Mouse (Mus musculus) left cerebral cortex, postnatal 25 days (tissue): ENCODE results near the gene Zfp488. TPM values are rescaled to one million over a fixed set of nuclear protein-coding genes. Genes with fewer than 3 reads are reported as not detected.
A peak's percentile ranks its signal among the peaks of the same experiment; 100 is the strongest.

ENCODE experiments used
- DNase-seq, 2 experiments: peaks; one replicate each; pipeline ENCODE4 v3.0.0; 2022; ENCODE audit warnings: low spot score in 2 of 2, mixed read lengths in 1 of 2
- intact Hi-C: fragments of 180-260 bp; cut with DNase I; formaldehyde crosslinking; loops from one replicate; pipeline ENCODE4 v1.15.1; 2025
- total RNA-seq, 2 experiments: library from RNA; stranded (reverse); gene quantifications; 2 replicates each; pipeline ENCODE4 v1.2.3; 2021

Gene Zfp488
- total RNA-seq, result 1 to 10 TPM; 3.5 to 4.8 TPM

- intact Hi-C loops, result no loop called here
- no peak for DNase-seq
Measured at GRCm38 (mm10) chr14:33978604-33979059, at the start of gene Zfp488. Zfp488 (minus strand) TSS chr14:33978764.

- DNase-seq, result no peak
- intact Hi-C loops, result no loop called here
Measured at GRCm38 (mm10) chr14:34026710-34027109, 48.1 kb upstream of the Zfp488 start.

DNA sequence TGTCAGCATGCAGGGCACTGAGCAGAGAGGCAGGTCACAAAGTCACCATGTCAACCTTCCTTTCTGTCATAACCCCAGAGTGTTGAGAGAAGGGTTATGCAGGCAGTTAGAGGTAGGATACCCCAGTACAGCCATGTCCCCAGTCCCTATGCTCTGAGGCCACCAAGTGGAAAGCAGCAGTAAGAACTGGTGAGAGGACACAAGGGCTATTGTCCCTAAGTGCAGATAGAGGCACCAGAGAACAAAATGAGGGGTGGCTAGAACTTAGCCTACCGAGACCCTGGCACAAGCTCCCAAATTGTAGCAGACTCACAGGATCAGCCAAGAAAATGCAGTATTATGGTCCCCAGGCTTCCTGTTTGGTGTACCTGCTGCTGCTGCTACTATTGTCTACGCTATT is 38.4 kb upstream of the Zfp488 start:
- no peak for DNase-seq
- intact Hi-C loops, result no loop called here

DNA sequence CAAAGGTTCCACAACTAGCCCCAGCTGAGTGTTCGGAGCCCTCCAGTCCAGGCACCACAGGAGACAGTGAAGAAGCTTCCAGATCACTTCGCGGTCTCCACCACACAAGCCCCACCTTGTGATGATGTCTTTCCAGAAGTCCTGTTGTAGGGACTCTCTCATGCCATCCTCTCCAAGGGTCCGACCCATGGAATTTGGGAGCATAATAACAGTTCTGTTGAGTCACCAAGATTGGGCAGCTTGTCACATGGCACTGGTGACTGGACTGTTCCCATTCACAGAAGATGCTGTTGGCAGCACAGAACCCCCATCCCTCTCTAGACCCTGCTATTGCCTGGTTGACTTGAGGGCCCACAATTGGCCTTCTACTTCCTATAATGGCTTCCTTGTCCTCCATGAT is 37.8 kb upstream of the Zfp488 start, which contains the start of gene Gm5460:
Gene Gm5460, plus strand, starts transcription at position 378 of the 400 bp plus-strand sequence.
- DNase-seq, result no peak
- intact Hi-C loops, result no loop called here

GRCm38 (mm10) chr14:34015063-34015462 is 36.5 kb upstream of the Zfp488 start, which contains the start of gene Gm30083:
Gm30083 (minus strand) TSS chr14:34015182.
- DNase-seq, result no peak
- intact Hi-C loops, result no loop called here

- DNase-seq, result no peak
- intact Hi-C loops, result no loop called here
Measured at GRCm38 (mm10) chr14:34002358-34002757, 23.8 kb upstream of the Zfp488 start.

DNA sequence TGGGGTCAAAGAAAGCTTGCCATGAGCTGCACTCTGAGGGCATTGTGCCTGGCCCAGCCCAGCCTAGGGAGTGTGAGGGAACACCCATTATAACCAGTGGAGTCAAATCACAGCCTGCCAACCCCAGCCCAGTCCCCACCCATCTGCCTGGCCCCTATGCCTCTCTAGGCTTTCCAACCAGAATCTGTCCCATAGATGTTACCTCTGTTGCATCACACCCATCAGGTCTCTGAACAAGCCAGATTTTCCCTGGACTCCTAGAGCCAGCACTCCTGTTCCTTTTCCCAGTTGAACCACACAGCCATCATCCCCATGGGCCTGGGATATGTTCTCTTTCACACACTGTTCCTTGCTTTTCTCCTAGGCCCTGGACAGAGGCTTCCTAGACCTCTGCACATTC is 22.9 kb upstream of the Zfp488 start:
- intact Hi-C loops, result no loop called here
- no peak for DNase-seq

DNA sequence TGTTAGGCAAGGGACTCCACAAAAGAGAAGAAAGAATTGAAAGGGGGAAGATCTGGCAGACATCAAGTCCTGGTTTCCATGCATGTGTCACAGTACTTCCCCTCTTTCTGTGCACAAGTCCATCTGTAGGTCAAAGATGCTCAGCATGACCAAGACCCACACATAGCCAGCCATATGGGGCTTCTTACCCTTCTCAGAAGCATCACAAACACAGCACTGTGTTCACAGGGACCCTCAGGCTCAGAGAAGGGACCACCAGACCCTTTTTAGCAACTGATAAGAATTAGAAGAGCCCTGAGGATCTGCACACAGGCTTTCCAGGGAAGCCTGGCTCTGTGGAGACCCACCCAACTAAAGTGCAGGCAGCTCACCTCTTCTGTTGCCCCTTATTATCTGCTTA is 21.5 kb upstream of the Zfp488 start:
- no peak for DNase-seq
- intact Hi-C loops, result no loop called here

- DNase-seq, result no peak
- intact Hi-C loops, result no loop called here
Measured at GRCm38 (mm10) chr14:33997427-33997826, 18.9 kb upstream of the Zfp488 start.

GRCm38 (mm10) chr14:33993521-33994289 is 15.1 kb upstream of the Zfp488 start:
- intact Hi-C loops, result no loop called here
- no peak for DNase-seq

DNA sequence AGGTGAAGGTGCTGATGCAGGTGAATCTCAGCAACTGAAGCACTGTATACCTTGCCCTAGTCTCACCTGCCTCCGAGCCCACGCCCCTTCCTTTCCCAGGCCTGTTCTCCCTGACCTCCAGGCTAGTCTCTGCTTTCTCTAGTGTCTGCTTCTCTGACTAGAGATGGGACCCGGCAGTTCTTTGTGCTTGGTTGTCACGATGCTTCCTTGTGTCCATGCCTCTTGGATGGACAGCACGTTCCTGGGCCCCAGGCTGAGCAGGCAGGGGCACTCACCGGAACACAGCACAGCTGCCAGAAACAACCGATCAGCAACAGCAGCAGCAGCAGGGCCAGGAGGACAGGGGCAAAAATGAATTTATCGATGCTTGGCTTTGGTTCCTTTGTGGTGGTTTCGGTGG is 14.5 kb upstream of the Zfp488 start:
- intact Hi-C loops, result no loop called here
- no peak for DNase-seq

DNA sequence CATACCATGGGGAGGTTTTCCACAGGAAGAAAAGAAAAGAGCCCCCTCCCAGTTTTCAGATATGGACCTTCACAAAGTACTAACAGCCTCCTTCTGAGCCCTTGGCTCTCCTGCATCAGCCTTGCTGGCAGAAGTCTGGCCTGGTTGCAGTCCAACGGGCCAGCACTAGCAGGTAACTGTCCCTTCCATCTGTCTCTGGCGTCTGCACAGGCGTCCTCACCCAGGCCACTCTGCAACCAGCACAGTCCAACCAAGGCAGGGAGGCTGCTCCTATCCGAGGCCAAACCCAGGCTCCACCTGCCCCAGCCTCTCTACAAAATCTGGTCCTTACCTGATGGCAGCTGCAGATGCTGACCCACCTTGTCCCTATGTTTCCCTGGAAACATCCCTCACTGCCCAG is 13.4 kb upstream of the Zfp488 start:
- no peak for DNase-seq
- intact Hi-C loops, result no loop called here

GRCm38 (mm10) chr14:33989201-33989600 is 10.6 kb upstream of the Zfp488 start:
- intact Hi-C loops, result no loop called here
- no peak for DNase-seq

DNA sequence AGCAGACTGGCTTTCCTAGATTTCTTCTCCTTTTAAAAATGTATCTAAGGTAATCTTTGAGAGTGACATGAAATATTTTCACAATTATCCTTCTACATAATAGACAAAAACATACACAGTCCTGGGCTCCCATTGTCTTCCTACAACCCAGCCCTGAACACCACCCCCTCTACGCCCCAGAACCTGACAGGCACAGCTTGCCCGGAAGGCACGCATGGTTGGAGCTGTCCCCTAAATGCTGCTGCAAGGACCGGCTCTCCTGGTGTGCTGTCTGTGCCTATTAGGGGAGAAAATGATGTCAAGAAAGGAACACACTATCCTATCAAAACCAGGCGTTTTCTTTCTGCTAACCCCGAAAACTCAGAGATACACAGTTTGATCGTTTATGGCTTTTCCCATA is 816 bp downstream of the Zfp488 start:
- intact Hi-C loops, result no loop called here
- DNase-seq, result no peak

DNA sequence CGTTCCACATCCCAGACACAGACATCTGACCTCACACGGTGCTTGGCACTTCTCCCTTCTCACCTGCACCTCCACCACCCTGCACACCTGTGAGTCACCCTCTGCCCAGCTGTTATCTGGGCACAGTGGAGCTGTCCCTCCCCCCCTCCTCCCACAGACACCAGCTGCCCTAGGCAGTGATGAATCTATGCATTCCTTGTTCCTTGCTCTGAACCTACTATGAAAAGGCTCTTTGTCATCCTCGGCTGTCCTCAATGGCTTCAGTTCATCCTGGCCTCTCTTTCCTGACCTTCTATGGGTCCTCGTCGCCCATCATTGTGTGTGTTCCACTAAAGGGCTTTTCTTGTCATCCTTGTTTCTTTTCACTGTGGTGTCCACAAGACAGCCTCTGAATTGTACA is 3.8 kb downstream of the Zfp488 start:
- peak in 1 of 2 experiments; percentile 41 for DNase-seq
- intact Hi-C loops, result no loop called here

- intact Hi-C loops, result no loop called here
- DNase-seq, result no peak
Measured at GRCm38 (mm10) chr14:33972679-33973078, 5.9 kb downstream of the Zfp488 start.

DNA sequence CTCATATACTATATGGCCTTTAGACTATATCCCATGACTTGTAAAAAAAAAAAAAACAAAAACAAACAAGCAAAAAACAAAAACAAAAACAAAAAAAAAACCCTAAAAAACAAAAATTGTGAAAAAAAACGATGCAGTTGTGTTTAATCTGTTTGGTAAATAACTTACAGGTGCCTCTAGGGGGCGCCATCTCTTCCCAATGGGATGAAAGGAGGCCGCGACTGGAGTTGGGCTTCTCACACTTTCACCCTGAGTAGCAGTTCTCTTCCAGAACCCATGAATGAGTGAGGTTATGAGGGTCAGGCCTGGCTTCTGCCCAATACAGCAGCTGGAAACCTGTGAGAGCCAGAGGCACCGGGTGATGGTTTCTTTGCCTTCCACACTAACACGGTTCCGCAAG is 12.9 kb downstream of the Zfp488 start:
- intact Hi-C loops, result no loop called here
- no peak for DNase-seq

DNA sequence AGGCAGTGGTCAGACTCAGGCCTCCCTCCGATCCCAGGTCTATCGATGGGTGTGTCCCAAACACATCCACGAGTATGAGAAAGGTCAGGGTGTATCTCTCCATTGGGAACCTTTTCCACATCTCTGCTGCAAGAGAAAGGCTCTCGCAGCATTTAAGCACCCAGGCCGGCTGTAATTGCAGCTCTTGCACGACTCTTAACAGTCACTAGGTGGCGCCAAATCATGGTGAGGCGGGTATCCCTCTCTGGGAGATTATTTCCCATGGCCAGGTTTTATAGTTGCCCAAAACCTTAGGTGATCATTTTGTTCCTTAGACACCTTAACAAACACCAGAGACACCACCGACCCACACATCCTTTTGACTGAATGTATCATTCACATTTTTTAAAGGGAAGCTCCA is 19.2 kb downstream of the Zfp488 start:
- intact Hi-C loops, result no loop called here
- DNase-seq, result peak; percentile 63 to 69

DNA sequence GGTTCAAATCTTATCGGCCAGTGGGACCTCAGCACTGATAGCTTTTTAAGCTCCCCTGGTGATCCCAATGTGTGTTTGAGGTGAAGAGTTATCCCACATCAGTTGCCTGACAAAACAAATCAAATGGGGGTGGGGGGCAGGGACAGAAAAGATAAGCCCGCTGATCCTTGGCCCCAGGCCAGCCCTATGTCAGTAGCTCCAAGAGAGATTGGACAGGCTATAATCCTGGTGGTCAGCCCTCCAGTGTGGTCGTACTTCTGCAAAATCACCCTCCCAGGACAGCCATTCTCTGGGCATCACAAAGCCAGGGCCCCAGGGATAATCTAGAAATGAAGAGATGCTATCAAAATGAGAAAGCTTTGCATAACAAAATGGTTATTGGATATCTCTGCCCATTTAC is 19.7 kb downstream of the Zfp488 start:
- no peak for DNase-seq
- intact Hi-C loops, result no loop called here

DNA sequence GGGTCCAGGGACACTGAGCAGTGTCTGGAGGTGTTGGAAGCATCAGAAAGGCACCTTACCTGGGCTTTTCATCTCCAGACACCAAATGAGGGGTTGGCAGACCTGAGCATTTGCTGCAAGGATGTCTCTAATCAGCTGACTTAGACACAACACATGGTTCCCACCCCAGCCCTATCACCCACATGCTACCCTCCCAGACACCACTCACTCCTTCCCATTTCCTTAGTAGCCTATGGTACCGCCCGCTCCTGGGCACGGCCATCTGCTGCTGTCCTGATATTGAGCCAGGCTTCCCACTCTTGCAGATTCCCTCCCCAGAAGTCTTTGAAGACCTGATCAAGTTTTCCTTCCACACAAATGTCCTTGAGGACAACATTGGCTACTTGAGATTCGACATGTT is 20.4 kb downstream of the Zfp488 start:
- intact Hi-C loops, result no loop called here
- DNase-seq, result peak in 1 of 2 experiments; percentile 55

DNA sequence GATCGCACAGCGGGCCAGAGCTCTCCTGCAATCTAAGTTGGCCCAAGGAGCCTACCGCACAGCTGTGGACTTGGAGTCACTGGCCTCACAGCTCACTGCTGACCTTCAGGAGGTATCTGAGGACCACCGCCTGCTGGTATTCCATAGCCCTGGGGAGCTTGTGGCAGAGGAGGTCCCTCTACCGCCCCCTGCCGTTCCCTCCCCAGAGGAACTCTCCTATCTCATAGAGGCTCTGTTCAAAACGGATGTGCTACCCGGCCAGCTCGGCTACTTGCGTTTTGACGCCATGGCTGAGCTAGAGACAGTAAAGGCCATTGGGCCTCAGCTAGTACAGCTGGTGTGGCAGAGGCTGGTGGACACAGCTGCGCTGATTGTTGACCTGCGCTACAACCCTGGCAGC is 22.5 kb downstream of the Zfp488 start:
- no peak for DNase-seq
- intact Hi-C loops, result no loop called here

GRCm38 (mm10) chr14:33953761-33954160 is 24.8 kb downstream of the Zfp488 start, which contains the start of gene Rbp3:
Rbp3 (plus strand) TSS chr14:33954003.
- DNase-seq, result no peak
- intact Hi-C loops, result no loop called here
